Comparison of ENCODE assay signal across 14 mouse cellular contexts in the genomic region with DNA sequence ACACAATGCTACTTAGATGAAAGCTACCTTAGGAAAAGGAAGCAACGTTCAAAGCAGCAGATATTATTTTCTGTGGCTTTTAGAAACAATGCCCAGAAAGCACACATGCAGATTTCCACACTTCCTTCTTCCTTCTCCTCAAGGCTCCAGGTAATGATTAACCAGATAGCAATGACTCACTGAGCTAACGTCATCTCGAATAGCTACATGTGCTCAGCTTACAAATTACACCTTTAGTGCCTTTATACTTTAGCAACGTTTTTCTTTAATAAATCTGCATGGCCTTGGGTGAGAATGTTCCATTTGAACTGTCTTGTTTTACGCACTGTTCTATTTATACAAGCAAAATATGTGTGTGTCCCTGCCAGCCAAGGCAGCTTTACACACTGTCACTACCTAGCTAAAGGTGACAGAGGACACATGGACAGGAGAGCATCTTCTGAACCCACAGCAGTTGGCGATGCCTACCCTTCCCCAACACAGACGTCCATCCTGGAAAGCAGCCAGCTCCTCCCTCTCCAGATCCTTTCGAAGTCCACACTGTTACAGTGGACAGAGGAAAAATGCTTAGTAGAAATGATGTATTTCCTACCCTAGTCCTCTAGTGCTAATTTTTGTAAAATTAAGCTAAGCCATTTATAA.
A peak's percentile ranks its signal among the peaks of the same experiment; 100 is the strongest.
DNase-seq lines count a peak whose midpoint lies in the region; ATAC-seq and TF ChIP-seq lines count a peak whose summit lies in the region.
"Had no signal": no experiment of that assay in that cellular context is flagged by ENCODE, and none has a peak within 500 bp of the region (broad histone marks: within the 10 kb centered on the region; RNA-seq: fewer than 3 reads in every experiment).

No protein-coding gene starts in this region.

- ATAC-seq in midbrain, embryonic 14.5 days (ENCODE audit: low FRiP score, low TSS enrichment): no peak
- no peak for ATAC-seq in midbrain, embryonic 16.5 days
- ATAC-seq in kidney, embryonic 16.5 days (ENCODE audit: low FRiP score, low TSS enrichment): peak; percentile 75
- ATAC-seq in stomach, embryonic 16.5 days (ENCODE audit: insufficient read depth, low FRiP score): peak; percentile 77

- no peak for TF ChIP-seq POLR2A in cerebellum, adult 2 months (IDR thresholded peaks at IDR 0.05; ENCODE audit: borderline replicate concordance, insufficient read depth, low read length)

- intact Hi-C loops in left cerebral cortex, postnatal 14 days (cut with DNase I): no loop called here

- no peak for TF ChIP-seq CTCF in cerebellum, adult 2 months (IDR thresholded peaks at IDR 0.05; ENCODE audit: borderline replicate concordance, insufficient read depth, low read depth, low read length)

- no peak overlapping the region for H3K4me3 ChIP-seq in cerebellum, adult 2 months (replicated peaks; ENCODE audit: insufficient read depth, low read depth, low read length)
- H3K4me3 ChIP-seq in midbrain, embryonic 14.5 days (replicated peaks; ENCODE audit: low read depth, low read length): no peak overlapping the region
- no peak overlapping the region for H3K4me3 ChIP-seq in midbrain, embryonic 16.5 days (ENCODE audit: low read depth, low read length)
- H3K4me3 ChIP-seq in kidney, embryonic 16.5 days (ENCODE audit: low read length): no peak overlapping the region
- no peak overlapping the region for H3K4me3 ChIP-seq in stomach, embryonic 16.5 days (replicated peaks; ENCODE audit: low read length)
- H3K4me3 ChIP-seq: erythroblast, embryonic 14.5 days; gastrocnemius, adult 2 months had no signal

- no peak overlapping the region for H3K27ac ChIP-seq in cerebellum, adult 2 months (ENCODE audit: insufficient read depth, low read length)
- H3K27ac ChIP-seq in midbrain, embryonic 14.5 days (replicated peaks; ENCODE audit: low read depth, low read length): 0 out of 2 replicates have a peak overlapping the region, but pooled peaks have one; percentile 13
- no peak overlapping the region for H3K27ac ChIP-seq in midbrain, embryonic 16.5 days (ENCODE audit: low read length)
- peak overlapping the region; percentile 83 for H3K27ac ChIP-seq in kidney, embryonic 16.5 days (ENCODE audit: low read length)
- H3K27ac ChIP-seq in stomach, embryonic 16.5 days (ENCODE audit: low read length): peak overlapping the region; percentile 88
- H3K27ac ChIP-seq: gastrocnemius, adult 2 months had no signal

- no peaks in the 10 kb centered on the region for H3K4me1 ChIP-seq in cerebellum, adult 2 months (ENCODE audit: control insufficient read depth, insufficient read depth, low read length)
- H3K4me1 ChIP-seq in midbrain, embryonic 14.5 days (ENCODE audit: control insufficient read depth, insufficient read depth, low read length): 0 out of 2 replicates have a peak, but pooled peaks cover 9% of the 10 kb centered on the region
- H3K4me1 ChIP-seq in midbrain, embryonic 16.5 days (ENCODE audit: control insufficient read depth, insufficient read depth, low read length): peaks cover 4% of the 10 kb centered on the region; the same call in 1 of the 2 replicates
- peaks cover 9% of the 10 kb centered on the region for H3K4me1 ChIP-seq in kidney, embryonic 16.5 days (ENCODE audit: insufficient read depth, low read length)
- H3K4me1 ChIP-seq in stomach, embryonic 16.5 days (ENCODE audit: control insufficient read depth, insufficient read depth, low read length): peaks cover 25% of the 10 kb centered on the region

- DNase-seq in cerebellum, postnatal 14 days: peak; percentile 73 to 77
- no peak for DNase-seq in cerebellum, adult 2 months
- DNase-seq in midbrain, embryonic 14.5 days: no peak
- DNase-seq in embryo, embryonic 9.5 days (ENCODE audit: extremely low spot score): no peak
- DNase-seq in left cerebral cortex, postnatal 14 days (ENCODE audit: low spot score in 2 of 2): no peak
- DNase-seq: B cell, adult 2 months; gastrocnemius, adult 2 months; heart, postnatal 4 days; layer of hippocampus, postnatal 36 days; spleen, adult 18-20 months had no signal

- 50% methylated on average over 8 of the region's 8 CpGs for WGBS in cerebellum, adult 2 months
- WGBS in midbrain, embryonic 14.5 days: 84% methylated on average over 8 of the region's 8 CpGs
- 64% methylated on average over 8 of the region's 8 CpGs for WGBS in midbrain, embryonic 16.5 days
- WGBS in kidney, embryonic 16.5 days: 32% methylated on average over 8 of the region's 8 CpGs
- WGBS in stomach, embryonic 16.5 days: 30% methylated on average over 8 of the region's 8 CpGs

- H3K36me3 ChIP-seq in midbrain, embryonic 14.5 days (ENCODE audit: control insufficient read depth, insufficient read depth, low read length): no peaks in the 10 kb centered on the region
- no peaks in the 10 kb centered on the region for H3K36me3 ChIP-seq in midbrain, embryonic 16.5 days (ENCODE audit: control insufficient read depth, insufficient read depth, low read length)
- H3K36me3 ChIP-seq in kidney, embryonic 16.5 days (ENCODE audit: insufficient read depth, low read length): no peaks in the 10 kb centered on the region
- H3K36me3 ChIP-seq in stomach, embryonic 16.5 days (ENCODE audit: control insufficient read depth, insufficient read depth, low read length): no peaks in the 10 kb centered on the region

- H3K27me3 ChIP-seq in cerebellum, adult 2 months (ENCODE audit: control insufficient read depth, insufficient read depth, low read length): no peaks in the 10 kb centered on the region
- no peaks in the 10 kb centered on the region for H3K27me3 ChIP-seq in midbrain, embryonic 14.5 days (ENCODE audit: control insufficient read depth, insufficient read depth, low read length)
- no peaks in the 10 kb centered on the region for H3K27me3 ChIP-seq in midbrain, embryonic 16.5 days (ENCODE audit: control insufficient read depth, insufficient read depth, low read depth, low read length)
- H3K27me3 ChIP-seq in kidney, embryonic 16.5 days (ENCODE audit: insufficient read depth, low read length): no peaks in the 10 kb centered on the region
- no peaks in the 10 kb centered on the region for H3K27me3 ChIP-seq in stomach, embryonic 16.5 days (ENCODE audit: control insufficient read depth, insufficient read depth, low read length)

- no peak overlapping the region for H3K4me2 ChIP-seq in midbrain, embryonic 14.5 days (ENCODE audit: low read length)
- no peak overlapping the region for H3K4me2 ChIP-seq in midbrain, embryonic 16.5 days (ENCODE audit: low read length)
- H3K4me2 ChIP-seq in kidney, embryonic 16.5 days (replicated peaks; ENCODE audit: low read depth, low read length): no peak overlapping the region
- 0 out of 2 replicates have a peak overlapping the region, but pooled peaks have one; percentile 24 for H3K4me2 ChIP-seq in stomach, embryonic 16.5 days (ENCODE audit: low read depth, low read length)

- H3K9ac ChIP-seq in midbrain, embryonic 14.5 days (replicated peaks; ENCODE audit: low read length): no peak overlapping the region
- no peak overlapping the region for H3K9ac ChIP-seq in midbrain, embryonic 16.5 days (ENCODE audit: low read depth, low read length)
- no peak overlapping the region for H3K9ac ChIP-seq in kidney, embryonic 16.5 days (replicated peaks; ENCODE audit: low read length)
- H3K9ac ChIP-seq in stomach, embryonic 16.5 days (ENCODE audit: low read length): no peak overlapping the region

- H3K9me3 ChIP-seq in midbrain, embryonic 14.5 days (ENCODE audit: control insufficient read depth, low read length): no peaks in the 10 kb centered on the region
- no peaks in the 10 kb centered on the region for H3K9me3 ChIP-seq in midbrain, embryonic 16.5 days (replicated peaks; ENCODE audit: control insufficient read depth, low read length, poor library complexity, severe bottlenecking)
- no peaks in the 10 kb centered on the region for H3K9me3 ChIP-seq in kidney, embryonic 16.5 days (ENCODE audit: low read length)
- H3K9me3 ChIP-seq in stomach, embryonic 16.5 days (replicated peaks; ENCODE audit: control insufficient read depth, low read length): no peaks in the 10 kb centered on the region

Comparison
In these comparisons a context has a peak if more than half of its experiments do, and no peak if none do; other contexts are left out.
1. DNase-seq: peak in cerebellum, postnatal 14 days (2 of 2); none in cerebellum, adult 2 months (0 of 2), midbrain, embryonic 14.5 days (single experiment), embryo, embryonic 9.5 days (single experiment) and left cerebral cortex, postnatal 14 days (0 of 2).
2. H3K27ac ChIP-seq: peak in midbrain, embryonic 14.5 days (single experiment), kidney, embryonic 16.5 days (single experiment) and stomach, embryonic 16.5 days (single experiment); none in cerebellum, adult 2 months (single experiment) and midbrain, embryonic 16.5 days (single experiment).
3. ATAC-seq: peak in kidney, embryonic 16.5 days (single experiment) and stomach, embryonic 16.5 days (single experiment); none in midbrain, embryonic 14.5 days (single experiment) and midbrain, embryonic 16.5 days (single experiment).